Mouse (Mus musculus) heart, embryonic 10.5 days (tissue): ENCODE results near the gene Btnl10. TPM values are rescaled to one million over a fixed set of nuclear protein-coding genes. Genes with fewer than 3 reads are reported as not detected.

Source experiments
- DNase-seq: peaks from one replicate; pipeline ENCODE4 v3.0.0-alpha.2; 2017; ENCODE audit warnings: low spot score
- H3K27ac ChIP-seq: fragments of 300-500 bp; sonication (generic); 2 replicates; pipeline ENCODE4 v1.5.1; 2016; ENCODE audit warnings: mild to moderate bottlenecking
- H3K27me3 ChIP-seq: fragments of 300-500 bp; sonication (generic); 2 replicates; pipeline ENCODE4 v1.6.1; 2016; ENCODE audit warnings: mild to moderate bottlenecking; ENCODE audit not compliant: poor library complexity, insufficient read depth, severe bottlenecking
- H3K36me3 ChIP-seq: fragments of 300-500 bp; sonication (generic); 2 replicates; pipeline ENCODE4 v1.6.1; 2016; ENCODE audit warnings: mild to moderate bottlenecking, moderate library complexity
- H3K4me1 ChIP-seq: fragments of 300-500 bp; sonication (generic); 2 replicates; pipeline ENCODE4 v1.6.1; 2016; ENCODE audit warnings: mild to moderate bottlenecking
- H3K4me3 ChIP-seq: fragments of 300-500 bp; sonication (generic); 2 replicates; pipeline ENCODE4 v1.5.1; 2016; ENCODE audit warnings: mild to moderate bottlenecking, moderate library complexity
- H3K9me3 ChIP-seq: fragments of 300-500 bp; sonication (generic); 2 replicates; pipeline ENCODE4 v1.6.1; 2016; ENCODE audit warnings: mild to moderate bottlenecking, moderate library complexity
- WGBS: fragments of 180-500 bp; shearing (Covaris S2); methylation state at CpG from one replicate; pipeline ENCODE4 v1.1.7; 2016; 5-methylcytosine and 5-hydroxymethylcytosine counted together
- polyA plus RNA-seq: library from polyadenylated mRNA; unstranded; fragments of >200 nt; fragmentation: Nextera tagmentation; extraction: Ambion mirVana; gene quantifications from 2 replicates; pipeline ENCODE4 v1.2.1, GENCODE M21; 2016

Gene Btnl10
- polyA plus RNA-seq, 1 experiment from 2014 or later: not detected

DNA sequence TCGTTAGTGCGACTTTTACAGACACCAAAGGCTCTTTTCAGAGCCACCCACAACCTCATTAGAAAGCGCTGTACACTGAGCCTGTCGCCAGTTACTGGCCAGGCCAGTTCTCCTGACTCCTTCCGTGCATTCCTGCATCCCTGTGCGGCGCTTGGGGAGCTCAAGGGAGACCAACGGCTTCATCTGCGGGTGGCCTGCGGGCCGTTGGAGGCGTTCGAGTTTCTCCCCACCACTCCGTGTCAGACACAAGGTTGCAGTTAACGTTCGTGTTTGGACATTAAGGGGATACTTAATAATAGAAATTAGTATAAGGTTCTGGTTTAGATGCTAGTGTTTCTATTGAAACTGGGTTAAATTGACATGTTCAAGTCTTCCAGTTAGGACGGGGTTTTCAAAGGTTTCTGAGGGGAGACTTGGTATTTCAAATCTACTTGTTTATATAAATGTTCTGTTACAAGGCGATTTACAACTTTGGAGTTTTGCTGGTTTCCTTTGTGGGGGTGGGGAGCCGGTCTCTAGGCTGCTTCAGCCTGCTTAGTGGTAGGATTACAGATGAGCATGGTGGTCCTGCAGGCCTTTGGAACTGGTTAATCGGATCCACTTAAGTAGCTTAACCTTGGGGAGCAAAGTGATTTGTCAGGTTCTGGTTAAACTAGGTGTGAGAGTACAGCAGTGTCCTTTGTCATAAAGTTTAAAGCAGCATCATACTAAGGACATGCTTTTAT lies 37.6 kb downstream of the Btnl10 start:
- H3K27me3 ChIP-seq: peaks cover 20% of the 10 kb centered on the region
- peaks cover 36% of the 10 kb centered on the region for H3K4me1 ChIP-seq
- under 1% methylated on average over 20 of the region's 20 CpGs for WGBS
- H3K4me3 ChIP-seq: peak overlapping the region; percentile 86
- no peak for DNase-seq
- peak overlapping the region; percentile 94 for H3K27ac ChIP-seq
- H3K36me3 ChIP-seq: peaks cover 12% of the 10 kb centered on the region; the same call in 1 of the 2 replicates
- H3K9me3 ChIP-seq: no peaks in the 10 kb centered on the region

DNA sequence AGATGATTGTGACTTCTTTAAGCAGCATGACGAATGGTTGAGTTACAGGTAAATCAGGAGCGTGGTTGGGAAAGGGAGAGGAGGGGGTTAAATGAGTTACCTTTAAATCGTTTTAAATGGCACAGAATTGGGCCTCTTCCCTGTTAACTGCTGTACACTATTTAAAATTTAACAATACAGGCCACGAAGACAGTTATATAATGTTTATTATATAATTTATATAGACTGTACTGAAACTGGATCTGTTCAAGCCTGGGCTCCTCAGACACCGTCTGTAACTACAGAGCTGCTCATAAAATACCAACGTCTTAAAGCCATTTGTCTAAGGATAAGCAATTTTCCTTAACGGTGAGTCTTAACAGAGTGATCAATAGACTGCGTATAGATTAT lies 38.2 kb downstream of the Btnl10 start:
- no peaks in the 10 kb centered on the region for H3K9me3 ChIP-seq
- peaks cover 36% of the 10 kb centered on the region for H3K4me1 ChIP-seq
- H3K4me3 ChIP-seq: peak overlapping the region; percentile 86
- H3K27ac ChIP-seq: peak overlapping the region; percentile 94; the same call in 1 of the 2 replicates
- peaks cover 14% of the 10 kb centered on the region for H3K27me3 ChIP-seq
- H3K36me3 ChIP-seq: peaks cover 12% of the 10 kb centered on the region; the same call in 1 of the 2 replicates
- DNase-seq: no peak
- WGBS: 55% methylated on average over 8 of the region's 8 CpGs

DNA sequence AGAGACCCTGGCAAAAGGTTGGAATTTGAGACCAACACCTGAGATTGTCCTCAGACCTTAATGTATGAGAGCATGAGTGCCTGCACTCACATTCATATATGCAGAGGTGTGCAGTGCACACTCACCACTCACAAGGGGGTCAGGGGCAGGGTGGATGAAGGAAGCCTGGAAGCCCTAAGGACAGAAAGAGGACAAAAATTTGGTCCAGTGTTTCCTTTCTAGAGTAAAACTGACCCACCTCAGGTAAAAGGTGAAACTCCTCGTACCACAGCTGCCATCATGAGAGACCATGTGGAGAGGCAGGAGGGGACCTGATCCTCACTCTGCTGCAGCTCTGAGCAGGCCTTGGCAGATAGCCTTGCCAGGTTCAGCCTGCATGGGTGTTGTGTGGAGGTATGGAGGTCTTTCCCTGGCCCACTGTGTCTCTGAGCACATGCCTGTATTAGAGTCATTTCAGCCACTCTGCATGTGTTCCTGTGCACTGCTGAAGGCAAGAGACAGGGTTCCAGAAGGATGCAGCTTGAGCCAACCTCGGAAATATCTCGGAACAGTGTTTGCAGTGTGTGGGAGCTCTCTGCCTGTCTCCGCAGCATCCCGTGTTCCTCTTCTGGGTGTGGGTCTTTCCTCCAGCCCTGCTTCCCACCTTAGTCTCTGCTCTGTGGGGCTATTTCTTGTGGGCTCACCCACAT lies 39.7 kb downstream of the Btnl10 start:
- H3K9me3 ChIP-seq: 0 out of 2 replicates have a peak, but pooled peaks cover 4% of the 10 kb centered on the region
- 88% methylated on average over 5 of the region's 5 CpGs for WGBS
- no peak for DNase-seq
- H3K36me3 ChIP-seq: peaks cover 12% of the 10 kb centered on the region; the same call in 1 of the 2 replicates
- H3K27ac ChIP-seq: no peak overlapping the region
- H3K27me3 ChIP-seq: peaks cover 13% of the 10 kb centered on the region
- peaks cover 36% of the 10 kb centered on the region for H3K4me1 ChIP-seq
- peak overlapping the region; percentile 86; the same call in 1 of the 2 replicates for H3K4me3 ChIP-seq

DNA sequence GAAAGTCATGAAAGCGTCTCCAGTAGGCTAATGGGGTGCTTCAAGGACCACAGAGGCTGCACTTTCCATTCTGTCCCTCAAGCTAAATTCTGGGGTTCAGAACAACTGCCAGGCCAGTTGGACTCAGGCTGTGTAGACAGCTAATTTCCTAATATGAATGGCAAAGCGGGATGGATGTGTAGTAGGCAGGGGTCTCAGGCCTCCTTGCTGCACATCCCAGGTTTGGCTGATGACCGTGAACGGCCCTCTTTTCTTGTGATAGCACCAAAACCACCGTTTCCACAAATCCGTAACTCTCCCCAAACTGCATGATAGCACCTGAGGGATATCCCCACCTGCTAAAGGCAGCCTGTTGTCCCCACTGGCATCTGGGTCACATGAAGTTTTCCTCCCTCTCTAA lies 40.8 kb downstream of the Btnl10 start:
- no peak overlapping the region for H3K27ac ChIP-seq
- no peak for DNase-seq
- 0 out of 2 replicates have a peak, but pooled peaks cover 4% of the 10 kb centered on the region for H3K9me3 ChIP-seq
- H3K27me3 ChIP-seq: peaks cover 25% of the 10 kb centered on the region
- H3K36me3 ChIP-seq: peaks cover 12% of the 10 kb centered on the region; the same call in 1 of the 2 replicates
- no peak overlapping the region for H3K4me3 ChIP-seq
- 80% methylated on average over 6 of the region's 6 CpGs for WGBS
- peaks cover 31% of the 10 kb centered on the region for H3K4me1 ChIP-seq

DNA sequence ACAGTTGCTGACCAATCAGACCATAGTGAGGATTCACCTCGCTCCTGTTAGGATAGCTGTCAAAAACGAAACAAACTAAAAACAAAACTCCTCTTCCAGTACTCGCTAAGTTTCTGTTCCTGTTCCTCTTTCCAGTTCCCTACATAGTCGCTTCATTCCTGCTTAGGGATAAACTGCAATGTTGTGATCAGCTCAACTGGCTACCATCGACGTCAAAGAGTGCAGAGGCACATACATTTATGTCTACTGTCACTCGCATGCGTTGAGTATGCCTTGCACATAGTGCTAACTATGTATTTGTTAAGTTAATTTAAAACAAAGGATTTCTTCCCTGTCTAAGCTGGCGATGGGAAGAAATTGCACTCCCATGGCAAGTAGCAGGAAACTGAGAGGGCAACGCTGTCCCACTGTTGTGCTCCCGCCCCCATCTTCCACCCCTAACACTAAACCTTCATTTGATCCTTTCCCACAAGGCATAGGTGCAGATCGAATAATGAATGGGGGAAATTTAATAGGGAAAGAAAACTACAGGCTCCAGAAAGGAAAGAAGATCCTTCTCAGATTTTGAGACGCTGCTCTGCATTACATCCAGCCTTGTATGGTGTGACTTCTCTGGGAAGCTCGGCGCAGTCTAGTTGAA lies 41.6 kb downstream of the Btnl10 start:
- 41% methylated on average over 15 of the region's 15 CpGs for WGBS
- no peak for DNase-seq
- Histone ChIP-seq H3K9me3 (0 out of 2 replicates have a peak, but pooled peaks cover 4% of the 10 kb centered on the region), H3K4me1 (peaks cover 29% of the 10 kb centered on the region), H3K36me3 (peaks cover 12% of the 10 kb centered on the region; the same call in 1 of the 2 replicates), H3K4me3 (peak overlapping the region; percentile 57), H3K27me3 (peaks cover 31% of the 10 kb centered on the region), H3K27ac (no peak overlapping the region)

DNA sequence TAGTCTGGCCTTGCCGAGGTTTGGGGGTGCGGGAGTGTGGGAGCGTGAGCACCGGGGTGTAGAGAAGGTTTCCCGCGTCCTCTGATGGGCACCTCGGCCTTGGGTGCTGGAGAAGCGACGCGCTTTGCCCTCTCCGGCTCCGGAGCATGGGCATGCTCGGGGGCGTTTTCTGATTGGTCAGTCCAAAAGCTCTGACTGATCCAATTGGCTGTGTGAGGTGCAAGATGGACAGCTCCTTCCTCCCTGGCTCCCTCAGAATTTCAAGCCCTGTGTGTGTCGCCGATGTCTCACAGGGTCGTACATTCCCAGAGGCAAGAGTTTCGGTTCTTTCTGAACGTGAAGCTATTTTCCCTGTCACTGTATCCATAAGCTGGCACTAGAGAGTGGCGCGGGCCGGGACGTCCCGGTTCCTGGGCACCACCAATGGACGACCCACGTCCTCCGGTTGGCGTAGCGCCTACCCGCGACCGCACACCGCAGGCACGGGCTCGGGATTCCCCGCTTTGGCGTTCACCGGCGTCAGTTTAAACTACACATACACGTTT lies 42.3 kb downstream of the Btnl10 start:
- H3K9me3 ChIP-seq: 0 out of 2 replicates have a peak, but pooled peaks cover 4% of the 10 kb centered on the region
- 4% methylated on average over 40 of the region's 40 CpGs for whole genome bisulfite sequencing
- peak overlapping the region; percentile 57 for H3K4me3 ChIP-seq
- H3K27me3 ChIP-seq: peaks cover 31% of the 10 kb centered on the region
- peak overlapping the region; percentile 33; the same call in 1 of the 2 replicates for H3K27ac ChIP-seq
- peak; percentile 95 for DNase-seq
- peaks cover 12% of the 10 kb centered on the region; the same call in 1 of the 2 replicates for H3K36me3 ChIP-seq
- peaks cover 34% of the 10 kb centered on the region for H3K4me1 ChIP-seq

DNA sequence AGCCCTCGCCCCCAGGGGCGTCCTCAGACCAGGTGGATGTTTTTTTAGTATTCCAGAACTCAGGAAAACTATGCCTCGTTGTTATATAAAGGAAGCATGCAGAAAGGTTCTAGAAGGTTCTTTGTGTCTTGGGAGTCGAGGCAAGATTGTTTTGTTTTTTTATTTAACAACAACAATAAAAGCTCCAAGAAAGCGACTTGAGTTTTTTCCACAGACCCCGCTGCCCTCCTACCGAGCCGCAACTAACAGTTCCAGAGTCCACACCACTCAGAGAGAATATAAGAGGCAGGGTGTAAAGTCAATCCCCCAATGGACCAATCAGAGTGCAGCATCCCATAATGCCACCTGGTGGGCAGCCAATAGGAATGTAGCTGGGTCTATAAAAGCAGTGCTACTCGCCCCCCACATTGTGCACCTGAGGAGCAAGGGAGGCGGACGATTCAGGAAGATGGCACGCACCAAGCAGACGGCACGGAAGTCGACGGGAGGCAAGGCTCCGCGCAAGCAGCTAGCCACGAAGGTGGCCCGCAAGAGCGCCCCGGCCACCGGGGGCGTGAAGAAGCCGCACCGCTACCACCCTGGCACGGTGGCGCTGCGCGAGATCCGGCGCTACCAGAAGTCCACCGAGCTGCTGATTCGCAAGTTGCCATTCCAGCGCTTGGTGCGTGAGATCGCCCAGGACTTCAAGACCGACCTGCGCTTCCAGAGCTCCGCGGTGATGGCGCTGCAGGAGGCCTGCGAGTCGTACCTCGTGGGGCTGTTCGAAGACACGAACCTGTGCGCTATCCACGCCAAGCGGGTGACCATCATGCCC lies 43.9 kb downstream of the Btnl10 start:
- H3K4me1 ChIP-seq: peaks cover 37% of the 10 kb centered on the region
- H3K36me3 ChIP-seq: peaks cover 11% of the 10 kb centered on the region; the same call in 1 of the 2 replicates
- 47% methylated on average over 50 of the region's 50 CpGs for WGBS
- 0 out of 2 replicates have a peak, but pooled peaks cover 4% of the 10 kb centered on the region for H3K9me3 ChIP-seq
- peaks cover 31% of the 10 kb centered on the region for H3K27me3 ChIP-seq
- peak overlapping the region; percentile 30 for H3K4me3 ChIP-seq
- no peak for DNase-seq
- H3K27ac ChIP-seq: no peak overlapping the region

DNA sequence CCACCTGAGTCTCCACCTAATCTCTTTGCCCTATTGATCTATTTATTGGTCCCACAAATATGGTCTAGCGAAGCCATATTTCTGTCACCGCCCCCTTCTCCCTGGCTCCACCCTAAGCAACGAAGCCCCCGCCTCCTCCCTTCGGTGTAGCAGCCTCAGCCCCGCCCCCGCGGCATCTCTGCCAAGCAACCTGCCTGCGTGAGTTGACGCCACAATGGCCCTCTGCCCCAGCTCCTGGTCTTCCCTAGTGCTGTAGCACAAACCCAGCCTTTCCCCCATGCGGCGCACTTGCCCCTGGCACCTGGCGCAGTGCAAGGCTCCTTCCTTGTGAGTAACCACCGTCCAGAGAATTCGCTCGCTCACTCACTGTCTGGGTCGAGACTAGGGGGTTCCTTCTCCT lies 45.8 kb downstream of the Btnl10 start:
- no peak for DNase-seq
- H3K27ac ChIP-seq: no peak overlapping the region
- H3K27me3 ChIP-seq: peaks cover 31% of the 10 kb centered on the region
- H3K36me3 ChIP-seq: peaks cover 6% of the 10 kb centered on the region
- WGBS: 30% methylated on average over 17 of the region's 17 CpGs
- 0 out of 2 replicates have a peak, but pooled peaks cover 4% of the 10 kb centered on the region for H3K9me3 ChIP-seq
- no peak overlapping the region for H3K4me3 ChIP-seq
- peaks cover 32% of the 10 kb centered on the region for H3K4me1 ChIP-seq

DNA sequence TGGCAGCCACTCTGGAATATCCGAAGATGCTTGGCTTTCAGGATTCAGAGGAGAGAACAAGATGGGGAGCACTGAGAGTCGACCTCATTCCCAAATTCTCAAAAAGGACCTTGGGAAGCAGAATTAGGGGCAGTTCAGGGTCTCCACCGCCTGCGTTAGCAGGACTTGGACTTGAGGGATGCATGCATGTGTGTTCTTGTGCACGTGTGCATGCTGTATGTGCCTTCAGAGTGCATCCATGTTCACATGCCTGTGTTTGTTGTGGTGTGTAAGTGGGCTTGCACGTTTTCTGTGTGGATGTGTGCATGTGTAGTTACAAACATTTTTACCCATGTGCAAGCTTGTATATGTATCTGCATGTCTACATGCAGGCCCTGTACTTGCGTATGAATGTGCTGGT lies 46.5 kb downstream of the Btnl10 start:
- Histone ChIP-seq H3K27ac (no peak overlapping the region), H3K9me3 (0 out of 2 replicates have a peak, but pooled peaks cover 4% of the 10 kb centered on the region), H3K27me3 (peaks cover 31% of the 10 kb centered on the region), H3K4me3 (no peak overlapping the region), H3K4me1 (peaks cover 32% of the 10 kb centered on the region), H3K36me3 (peaks cover 7% of the 10 kb centered on the region)
- DNase-seq: no peak
- WGBS: 87% methylated on average over 7 of the region's 7 CpGs

DNA sequence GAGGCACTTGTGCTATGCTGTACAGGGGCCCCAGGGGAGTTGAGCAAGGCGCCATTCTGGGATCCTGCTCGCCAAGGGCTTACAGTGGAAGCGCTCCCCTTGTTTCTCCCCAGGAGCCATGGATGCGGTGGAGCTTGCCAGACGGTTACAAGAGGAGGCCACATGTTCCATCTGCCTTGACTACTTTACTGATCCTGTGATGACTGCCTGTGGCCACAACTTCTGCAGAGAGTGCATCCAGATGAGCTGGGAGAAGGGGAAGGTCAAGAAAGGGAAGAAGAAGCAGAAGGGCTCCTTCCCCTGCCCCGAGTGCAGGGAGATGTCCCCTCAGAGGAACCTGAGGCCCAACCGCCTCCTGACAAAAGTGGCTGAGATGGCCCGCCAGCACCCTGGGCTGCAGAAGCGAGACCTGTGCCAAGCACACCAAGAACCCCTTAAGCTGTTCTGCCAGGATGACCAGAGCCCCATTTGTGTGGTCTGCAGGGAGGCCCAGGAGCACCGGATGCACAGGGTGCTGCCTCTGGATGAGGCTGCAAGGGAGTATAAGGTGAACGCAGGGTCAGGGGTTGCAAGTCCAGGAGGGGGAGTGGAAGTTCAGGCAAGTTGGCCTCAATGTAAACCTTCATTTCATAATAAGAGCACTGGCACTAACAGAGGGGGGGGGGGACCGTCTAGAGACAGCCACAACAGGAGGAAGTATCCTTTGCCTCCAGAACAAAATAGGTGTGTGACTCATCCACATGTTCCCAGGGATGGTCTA lies 47.5 kb downstream of the Btnl10 start:
- DNase-seq: no peak
- Histone ChIP-seq H3K4me1 (peaks cover 34% of the 10 kb centered on the region), H3K36me3 (peaks cover 7% of the 10 kb centered on the region), H3K27ac (peak overlapping the region; percentile 64), H3K9me3 (0 out of 2 replicates have a peak, but pooled peaks cover 4% of the 10 kb centered on the region), H3K27me3 (peaks cover 31% of the 10 kb centered on the region), H3K4me3 (peak overlapping the region; percentile 27; the same call in 1 of the 2 replicates)
- 42% methylated on average over 12 of the region's 12 CpGs for WGBS

DNA sequence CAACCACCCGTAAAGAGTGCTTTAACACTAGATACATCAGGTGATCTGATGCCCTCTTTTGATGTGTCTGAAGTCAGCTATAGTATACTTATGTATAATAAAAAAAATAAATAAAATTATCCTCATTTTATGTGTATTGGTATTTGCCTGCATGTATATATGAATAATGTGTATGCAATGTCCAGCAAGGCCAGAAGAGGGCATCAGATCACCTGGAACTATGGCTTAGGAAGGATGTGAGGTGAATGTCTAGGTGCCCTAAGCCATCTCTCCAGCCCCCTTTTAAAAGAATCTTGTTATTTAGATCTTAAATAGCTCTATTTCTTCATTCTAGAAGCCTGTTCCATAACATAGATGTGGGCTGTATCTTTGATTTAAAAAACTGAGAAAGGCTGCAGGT lies 49.6 kb downstream of the Btnl10 start:
- Histone ChIP-seq H3K4me3 (no peak overlapping the region), H3K36me3 (peaks cover 22% of the 10 kb centered on the region), H3K4me1 (peaks cover 53% of the 10 kb centered on the region), H3K27me3 (peaks cover 19% of the 10 kb centered on the region), H3K9me3 (no peaks in the 10 kb centered on the region), H3K27ac (no peak overlapping the region)
- WGBS: 94% methylated on average over 1 of the region's 1 CpGs
- DNase-seq: no peak
